Mouse (Mus musculus): ENCODE results near the gene C8b.

The C8b gene

GRCm38 (mm10) chr4:104766065-104766464, at the start of gene C8b:
Gene C8b, plus strand, starts transcription at chr4:104766317.
- in situ Hi-C loops (cut with MboI), result no loop called here

GRCm38 (mm10) chr4:104716506-104716905, 49.6 kb upstream of the C8b start:
- in situ Hi-C loops (cut with MboI), result no loop called here

- in situ Hi-C loops (cut with MboI), result no loop called here
These were observed 46.9 kb upstream of the C8b start for GRCm38 (mm10) chr4:104718973-104719795.

GRCm38 (mm10) chr4:104723527-104724045, 42.5 kb upstream of the C8b start:
- in situ Hi-C loops (cut with MboI), result no loop called here

GRCm38 (mm10) chr4:104724258-104724657, 41.9 kb upstream of the C8b start:
- in situ Hi-C loops (cut with MboI), result no loop called here

GRCm38 (mm10) chr4:104725673-104726072, 40.4 kb upstream of the C8b start:
- in situ Hi-C loops (cut with MboI), result no loop called here

GRCm38 (mm10) chr4:104729185-104729584, 36.9 kb upstream of the C8b start:
- in situ Hi-C loops (cut with MboI), result no loop called here

GRCm38 (mm10) chr4:104746500-104746899, 19.6 kb upstream of the C8b start:
- in situ Hi-C loops (cut with MboI), result no loop called here

- in situ Hi-C loops (cut with MboI), result no loop called here
These were observed 12.0 kb upstream of the C8b start for GRCm38 (mm10) chr4:104754090-104754489.

GRCm38 (mm10) chr4:104760878-104761624, 5.1 kb upstream of the C8b start:
- in situ Hi-C loops (cut with MboI), result no loop called here

- in situ Hi-C loops (cut with MboI), result no loop called here
These were observed 2.1 kb downstream of the C8b start for GRCm38 (mm10) chr4:104768190-104768589.

GRCm38 (mm10) chr4:104769602-104770001, 3.5 kb downstream of the C8b start:
- in situ Hi-C loops (cut with MboI), result no loop called here

- in situ Hi-C loops (cut with MboI), result no loop called here
These were observed 4.2 kb downstream of the C8b start for GRCm38 (mm10) chr4:104770331-104770730.

GRCm38 (mm10) chr4:104775601-104776000, 9.5 kb downstream of the C8b start:
- in situ Hi-C loops (cut with MboI), result no loop called here

GRCm38 (mm10) chr4:104779460-104779859, 13.3 kb downstream of the C8b start:
- in situ Hi-C loops (cut with MboI), result no loop called here

- in situ Hi-C loops (cut with MboI), result no loop called here
These were observed 15.3 kb downstream of the C8b start for GRCm38 (mm10) chr4:104781441-104781840.

GRCm38 (mm10) chr4:104782346-104782745, 16.2 kb downstream of the C8b start:
- in situ Hi-C loops (cut with MboI), result no loop called here

GRCm38 (mm10) chr4:104792111-104792510, 26.0 kb downstream of the C8b start:
- in situ Hi-C loops (cut with MboI), result no loop called here

GRCm38 (mm10) chr4:104798951-104799350, 32.8 kb downstream of the C8b start:
- in situ Hi-C loops (cut with MboI), result no loop called here

- in situ Hi-C loops (cut with MboI), result no loop called here
These were observed 35.5 kb downstream of the C8b start for GRCm38 (mm10) chr4:104801625-104802024.

GRCm38 (mm10) chr4:104804100-104804499, 38.0 kb downstream of the C8b start:
- in situ Hi-C loops (cut with MboI), result no loop called here

- in situ Hi-C loops (cut with MboI), result no loop called here
These were observed 39.5 kb downstream of the C8b start for GRCm38 (mm10) chr4:104805414-104806257.

Measured in mature B cell (primary cell).